Mouse (Mus musculus) embryonic fibroblast, embryonic 13.5 days (primary cell): ENCODE measurements at regions not wholly inside any gene's neighbourhood (a gene's known extent, or its start where the extent isn't known, plus 50 kb on each side); places are given as distances from the start of the nearest gene placed in this dataset.

Experiments
- CTCF ChIP-seq: IDR thresholded peaks from 2 replicates; pipeline ENCODE4 v1.5.1; 2011; ENCODE audit warnings: mild to moderate bottlenecking, control low read depth, low read length, moderate library complexity, borderline replicate concordance; ENCODE audit not compliant: insufficient read depth
- POLR2A ChIP-seq: IDR thresholded peaks from 2 replicates; pipeline ENCODE4 v1.6.1; 2011; ENCODE audit warnings: low read depth, mild to moderate bottlenecking, control low read depth, low read length, moderate library complexity

- TF ChIP-seq CTCF = no peak
- no peak for TF ChIP-seq POLR2A
Observed at GRCm38 (mm10) chr17:89553597-89553996, 353.1 kb upstream of the Fshr start.
